Mouse (Mus musculus): ENCODE data around the gene Foxr1.
"Not testable (repeated sequence)": the region's sequence is repeated elsewhere in the genome, so short reads cannot be mapped to it uniquely, and the experiment has no call there.

Foxr1 gene

DNA sequence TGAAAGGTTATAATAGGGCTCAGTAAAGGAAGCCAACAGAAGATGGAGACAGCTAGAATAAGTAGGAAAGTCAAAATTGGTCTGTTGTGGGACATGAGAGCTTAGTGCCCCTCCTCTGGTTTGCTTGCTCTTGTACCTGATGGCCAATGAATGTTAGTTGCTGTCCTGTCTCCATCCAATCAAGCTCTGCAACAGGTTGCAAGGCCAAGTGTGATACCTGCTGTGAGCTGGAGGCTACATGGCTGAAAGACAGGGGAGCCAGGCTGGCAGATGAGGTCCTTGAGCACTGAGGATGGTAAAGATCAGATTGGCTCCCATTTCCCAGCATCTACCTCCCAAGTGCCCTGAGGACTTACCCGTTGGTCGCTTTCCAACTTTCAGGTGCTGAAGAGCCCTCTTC is 28.2 kb downstream of the Foxr1 start:
- peak in 1 of 2 experiments; percentile 16 for DNase-seq

- DNase-seq, result no peak
Measured at GRCm38 (mm10) chr9:44412306-44412705, 28.6 kb downstream of the Foxr1 start.

DNA sequence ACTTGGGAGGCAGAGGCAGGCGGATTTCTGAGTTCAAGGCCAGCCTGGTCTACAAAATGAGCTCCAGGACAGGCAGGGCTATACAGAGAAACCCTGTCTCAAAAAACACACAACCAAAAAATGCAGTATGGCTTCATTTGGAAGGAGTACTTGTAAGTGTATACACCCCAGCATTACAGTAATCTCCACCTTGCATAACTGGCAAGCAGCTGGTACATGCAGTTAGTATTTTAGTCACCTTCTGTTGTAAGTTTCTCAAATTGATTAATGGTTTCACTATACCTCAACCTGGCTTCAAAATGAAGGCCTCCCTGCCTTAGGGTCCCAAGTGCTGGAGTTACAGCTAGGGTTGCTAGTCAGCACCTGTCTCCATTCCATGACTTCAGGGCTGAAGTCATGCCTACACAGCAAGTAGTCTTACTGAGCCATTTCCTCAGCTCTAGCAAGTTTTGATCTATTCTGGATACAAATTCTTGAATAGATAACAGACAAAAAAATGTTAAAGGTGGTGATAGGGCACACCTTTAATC is 29.3 kb downstream of the Foxr1 start:
- no peak for DNase-seq

DNA sequence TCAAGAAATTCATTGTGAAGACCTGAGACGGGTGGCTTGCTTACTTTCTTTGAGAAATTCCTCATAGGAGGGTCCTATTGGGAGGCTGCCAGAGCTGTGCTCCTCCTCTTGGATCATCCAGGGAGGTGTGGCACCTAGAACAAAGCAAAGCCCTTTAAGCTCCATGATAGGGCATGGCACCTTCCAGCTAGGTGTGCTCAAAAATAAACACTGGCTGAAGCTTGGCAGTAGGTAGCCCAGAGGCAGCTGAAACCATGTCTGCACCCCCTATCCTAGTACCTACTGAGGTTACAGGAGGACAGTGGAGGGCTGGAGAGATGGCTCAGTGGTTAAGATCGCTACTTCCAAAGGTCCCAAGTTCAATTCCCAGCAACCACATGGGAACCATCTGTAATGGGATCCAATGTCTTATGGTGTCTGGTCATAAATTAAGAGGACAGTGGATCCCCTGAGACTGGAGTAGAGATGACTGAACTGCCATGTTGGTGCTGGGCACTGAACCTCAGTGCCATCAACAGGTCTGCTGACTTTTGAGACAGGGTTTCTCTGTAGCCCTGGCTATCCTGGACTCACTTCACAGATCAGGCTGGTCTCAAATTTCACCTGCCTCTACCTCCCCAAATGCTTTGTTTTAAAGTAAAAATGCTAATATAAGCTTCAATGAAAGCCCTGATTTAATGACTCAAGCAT is 30.1 kb downstream of the Foxr1 start:
- peak in 1 of 2 experiments; percentile 35 for DNase-seq

- DNase-seq, result not testable (repeated sequence)
Measured at GRCm38 (mm10) chr9:44408693-44409092, 32.2 kb downstream of the Foxr1 start.

DNA sequence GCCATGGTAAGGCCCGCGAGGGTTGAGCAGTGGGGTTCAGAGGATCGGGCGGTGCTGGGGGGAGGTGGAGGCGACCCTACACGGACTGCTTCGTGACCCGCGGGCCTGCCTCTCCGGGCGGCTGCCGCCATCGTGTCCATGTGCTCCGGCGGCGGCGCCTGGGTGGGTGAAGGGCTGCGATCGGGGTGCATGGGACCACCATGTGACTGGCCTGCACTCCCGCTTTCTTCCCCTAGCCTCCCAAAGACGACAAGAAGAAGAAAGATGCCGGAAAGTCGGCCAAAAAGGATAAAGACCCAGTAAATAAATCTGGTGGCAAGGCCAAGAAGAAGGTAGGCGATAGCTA is 33.2 kb downstream of the Foxr1 start:
- DNase-seq, result no peak

GRCm38 (mm10) chr9:44406906-44407751 is 33.8 kb downstream of the Foxr1 start, which contains the start of the genes Rps25 and Trappc4:
TSS of gene Rps25 (plus strand) at chr9:44407139.
TSS of gene Trappc4 (minus strand) at chr9:44407600.
- DNase-seq, result peak; percentile 94 to 95

DNA sequence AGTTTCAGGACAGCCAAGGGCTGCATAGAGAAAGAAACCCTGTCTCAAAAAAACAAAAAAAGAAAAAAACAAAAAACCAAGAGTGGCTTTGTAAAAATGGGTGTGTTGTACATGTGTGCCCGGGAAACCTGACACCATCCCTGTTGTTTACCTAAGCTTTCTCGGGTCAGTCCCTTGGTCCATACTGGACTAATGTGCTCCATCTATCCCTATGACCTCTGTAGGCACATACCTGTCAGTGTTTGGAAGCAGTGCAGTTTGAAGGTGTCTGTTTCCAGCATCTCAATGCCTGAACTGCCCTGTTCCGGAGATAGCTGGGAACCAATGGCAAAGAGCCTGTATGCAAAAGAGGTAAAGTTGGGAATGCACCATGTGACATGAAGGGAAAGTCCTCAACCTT is 35.9 kb downstream of the Foxr1 start:
- DNase-seq, result no peak

GRCm38 (mm10) chr9:44401081-44401480 is 39.9 kb downstream of the Foxr1 start:
- no peak for DNase-seq

DNA sequence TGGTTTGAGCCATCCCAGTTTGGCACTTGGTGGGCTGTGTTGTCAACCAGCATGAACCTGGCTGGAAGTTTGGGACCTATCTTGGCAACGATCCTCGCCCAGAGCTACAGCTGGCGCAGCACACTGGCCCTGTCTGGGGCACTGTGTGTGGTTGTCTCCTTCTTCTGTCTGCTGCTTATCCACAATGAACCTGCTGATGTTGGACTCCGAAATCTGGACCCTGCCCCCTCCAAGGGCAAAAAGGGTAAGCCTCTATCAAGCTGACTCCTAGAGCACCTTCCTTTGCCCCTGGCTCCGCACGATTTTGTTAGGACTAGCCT is 41.2 kb downstream of the Foxr1 start:
- peak in 1 of 2 experiments; percentile 46 for DNase-seq

GRCm38 (mm10) chr9:44399114-44399794 is 41.7 kb downstream of the Foxr1 start:
- DNase-seq, result no peak

GRCm38 (mm10) chr9:44398551-44398950 is 42.4 kb downstream of the Foxr1 start:
- no peak for DNase-seq

DNA sequence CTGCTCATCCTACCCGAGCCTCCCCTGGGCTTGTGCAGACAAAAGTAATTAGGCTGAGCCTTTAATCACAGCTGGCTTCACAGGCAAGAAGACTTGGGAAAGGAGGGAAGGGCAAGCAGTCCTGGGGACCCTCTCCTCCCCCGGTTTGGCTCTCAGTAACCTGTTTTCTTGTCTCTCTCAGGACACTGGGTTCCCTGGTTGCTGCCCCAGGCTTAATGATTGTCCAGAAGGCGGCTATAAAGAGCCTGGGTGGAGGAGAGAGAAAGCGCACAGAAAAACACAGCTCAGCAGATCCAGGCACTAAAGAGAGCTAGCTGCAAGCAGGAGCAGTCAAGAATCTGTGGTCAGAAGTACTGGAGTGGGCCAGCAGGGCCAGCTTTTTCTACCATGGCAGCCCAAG is 42.8 kb downstream of the Foxr1 start:
- no peak for DNase-seq

DNA sequence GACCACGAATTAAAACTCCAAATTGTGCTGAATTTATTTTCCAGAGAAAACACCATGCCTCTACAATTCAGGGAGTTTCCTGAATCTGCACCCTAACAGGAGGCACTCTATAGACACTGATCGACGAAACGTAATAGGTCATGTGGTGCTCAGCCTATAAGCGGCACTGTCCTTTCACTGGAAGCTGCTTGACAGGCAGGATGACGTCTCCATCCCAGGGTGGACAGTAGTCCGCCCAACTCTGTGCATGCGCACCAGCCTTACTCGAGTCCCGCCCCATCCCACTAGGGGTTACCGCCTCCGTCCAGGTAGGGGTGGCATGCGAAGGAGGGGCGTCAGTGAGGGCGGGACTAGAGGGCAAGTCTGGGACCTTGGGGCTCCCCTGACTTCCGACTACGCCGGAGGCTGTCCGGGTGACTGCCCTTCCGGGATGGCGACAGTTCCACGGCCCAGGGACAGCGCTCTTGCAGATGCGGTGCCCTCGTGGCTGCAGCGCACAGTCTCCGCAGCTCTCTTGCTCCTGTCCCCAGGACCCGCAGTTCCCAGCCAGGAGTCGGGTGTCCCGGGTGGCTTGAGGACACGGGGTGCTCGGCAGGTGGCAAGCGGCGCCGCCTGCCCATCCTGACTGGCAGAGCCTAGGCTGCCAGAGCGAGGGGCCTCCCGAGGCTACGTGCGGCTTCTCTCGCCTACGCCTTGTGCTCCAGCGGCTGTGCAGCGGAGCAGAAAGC is 44.1 kb downstream of the Foxr1 start, which contains the start of gene Slc37a4:
TSS of gene Slc37a4 (plus strand) at position 169 of the 728 bp plus-strand sequence.
- DNase-seq, result peak; percentile 95 to 98

GRCm38 (mm10) chr9:44391466-44391865 is 49.5 kb downstream of the Foxr1 start:
- DNase-seq, result peak; percentile 82 to 91

DNA sequence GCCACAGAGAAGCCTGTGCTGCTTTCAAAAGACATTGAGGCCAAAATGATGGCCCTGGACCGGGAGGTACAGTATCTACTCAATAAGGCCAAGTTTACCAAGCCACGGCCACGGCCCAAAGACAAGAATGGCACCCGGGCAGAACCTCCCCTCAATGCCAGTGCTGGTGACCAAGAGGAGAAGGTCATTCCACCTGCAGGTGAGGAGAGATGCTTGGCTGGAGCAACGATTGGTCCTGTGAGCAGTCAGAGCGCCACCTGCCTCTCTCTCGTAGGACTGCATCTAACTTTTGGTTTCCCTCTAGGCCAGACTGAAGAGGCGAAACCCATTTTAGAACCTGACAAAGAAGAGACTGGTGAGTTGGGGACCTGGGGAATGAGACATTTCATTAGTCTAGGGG is 51.7 kb downstream of the Foxr1 start:
- peak; percentile 75 to 84 for DNase-seq

- DNase-seq, result no peak
Measured at GRCm38 (mm10) chr9:44387221-44387620, 53.7 kb downstream of the Foxr1 start.

GRCm38 (mm10) chr9:44384596-44384995 is 56.3 kb downstream of the Foxr1 start:
- no peak for DNase-seq

Data from cerebellum, postnatal 14 days (tissue).